Mouse (Mus musculus): ENCODE data around the gene Slc16a4.

Gene Slc16a4

GRCm38 (mm10) chr3:107360341-107360740, 69.3 kb downstream of the Slc16a4 start:
- no peak for DNase-seq (ENCODE audit: low spot score in 2 of 2)

Data from urinary bladder, postnatal 4 days (tissue).